Mouse (Mus musculus): ENCODE data around the gene Hsf4. TPM values are rescaled to one million over a fixed set of nuclear protein-coding genes. Genes with fewer than 3 reads are reported as not detected.

Gene Hsf4
- polyA plus RNA-seq, 1 experiment from 2014 or later: 0.14 TPM

DNA sequence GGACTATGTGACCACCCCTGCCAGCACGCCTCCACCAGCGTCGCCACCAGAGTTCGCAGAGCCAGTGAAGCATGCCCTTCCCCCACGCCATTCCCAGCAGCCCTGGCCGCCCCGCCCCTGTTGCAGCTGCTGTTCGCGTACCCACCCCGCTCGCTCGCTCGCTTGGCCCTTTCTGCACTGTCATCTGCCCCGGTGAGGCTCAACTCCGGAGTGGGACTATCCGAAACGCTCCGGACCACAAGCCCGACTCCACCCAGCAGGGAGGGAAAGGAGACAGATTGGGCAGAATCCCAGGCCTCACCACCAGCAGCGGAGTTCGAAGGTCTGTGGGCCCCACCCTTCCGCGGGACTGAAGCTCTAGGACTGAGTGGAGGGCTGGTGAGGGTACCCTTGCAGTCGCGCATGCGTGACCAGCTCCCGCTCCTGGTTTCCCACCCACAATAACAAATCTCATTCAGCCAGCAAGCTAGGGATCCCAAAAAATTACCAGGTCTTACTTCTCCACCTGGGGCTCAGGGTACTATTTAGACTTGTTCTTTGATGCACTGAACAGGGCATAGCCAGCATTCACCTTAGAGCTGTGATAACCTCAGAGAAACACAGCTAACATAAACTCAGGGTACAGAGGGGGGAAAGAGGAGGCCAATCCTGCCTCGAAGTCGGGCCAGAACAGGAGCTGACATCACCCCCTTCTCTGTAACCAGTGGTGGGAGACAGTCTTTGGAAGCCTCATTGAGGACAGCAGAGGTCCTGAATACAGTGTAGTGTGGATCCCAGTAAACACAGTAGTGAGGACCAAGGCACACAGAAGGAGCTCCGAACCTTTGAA is 6.9 kb downstream of the Hsf4 start:
- ATAC-seq (ENCODE audit: low FRiP score, low read depth): peak; percentile 81
- H3K4me3 ChIP-seq: peak overlapping the region; percentile 45
- H3K9ac ChIP-seq (replicated peaks): peak overlapping the region; percentile 61
- 4% methylated on average over 30 of the region's 30 CpGs for whole genome bisulfite sequencing
- peaks cover 12% of the 10 kb centered on the region; the same call in 1 of the 2 replicates for H3K36me3 ChIP-seq
- H3K27me3 ChIP-seq: peaks cover 95% of the 10 kb centered on the region
- no peak overlapping the region for H3K27ac ChIP-seq (replicated peaks)
- H3K4me2 ChIP-seq (replicated peaks): peak overlapping the region; percentile 79
- no peaks in the 10 kb centered on the region for H3K9me3 ChIP-seq
- H3K4me1 ChIP-seq: peaks cover 27% of the 10 kb centered on the region

DNA sequence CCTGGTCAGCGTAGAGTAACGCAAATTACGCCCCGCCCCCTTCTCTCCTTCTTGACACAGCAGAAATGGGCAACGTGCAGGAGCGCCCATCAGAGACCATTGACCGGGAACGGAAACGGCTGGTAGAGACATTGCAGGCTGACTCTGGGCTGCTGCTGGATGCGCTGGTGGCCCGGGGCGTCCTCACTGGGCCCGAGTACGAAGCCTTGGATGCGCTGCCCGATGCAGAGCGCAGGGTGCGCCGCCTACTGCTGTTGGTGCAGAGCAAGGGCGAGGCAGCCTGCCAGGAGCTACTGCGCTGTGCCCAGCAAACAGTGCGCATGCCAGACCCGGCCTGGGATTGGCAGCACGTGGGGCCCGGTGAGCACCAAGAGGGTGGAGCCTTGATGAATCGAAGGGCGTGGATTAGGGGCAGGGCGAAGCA is 9.3 kb downstream of the Hsf4 start:
- Histone ChIP-seq H3K27ac (replicated peaks) (no peak overlapping the region), H3K9me3 (no peaks in the 10 kb centered on the region), H3K27me3 (peaks cover 77% of the 10 kb centered on the region), H3K4me3 (peak overlapping the region; percentile 17; the same call in 1 of the 2 replicates), H3K4me2 (replicated peaks) (peak overlapping the region; percentile 25; the same call in 1 of the 2 replicates), H3K36me3 (peaks cover 33% of the 10 kb centered on the region), H3K4me1 (peaks cover 27% of the 10 kb centered on the region), H3K9ac (replicated peaks) (no peak overlapping the region)
- ATAC-seq (ENCODE audit: low FRiP score, low read depth): 0 out of 2 replicates have a peak, but pooled peaks have one; percentile 8
- 2% methylated on average over 28 of the region's 28 CpGs for WGBS

GRCm38 (mm10) chr8:105280567-105280966 is 11.0 kb downstream of the Hsf4 start:
- peaks cover 43% of the 10 kb centered on the region for H3K36me3 ChIP-seq
- no peak for ATAC-seq (ENCODE audit: low FRiP score, low read depth)
- WGBS: 71% methylated on average over 3 of the region's 3 CpGs

GRCm38 (mm10) chr8:105281821-105282220 is 12.2 kb downstream of the Hsf4 start:
- 94% methylated on average over 12 of the region's 12 CpGs for WGBS
- no peak overlapping the region for H3K9ac ChIP-seq (replicated peaks)
- peaks cover 48% of the 10 kb centered on the region for H3K27me3 ChIP-seq
- ATAC-seq (ENCODE audit: low FRiP score, low read depth): no peak
- peaks cover 18% of the 10 kb centered on the region for H3K4me1 ChIP-seq
- no peak overlapping the region for H3K4me2 ChIP-seq (replicated peaks)
- no peak overlapping the region for H3K4me3 ChIP-seq
- no peak overlapping the region for H3K27ac ChIP-seq (replicated peaks)
- no peaks in the 10 kb centered on the region for H3K9me3 ChIP-seq
- H3K36me3 ChIP-seq: peaks cover 43% of the 10 kb centered on the region

More at GRCm38 (mm10) chr8:105280567-105280966, 11.0 kb downstream of the Hsf4 start:
- Histone ChIP-seq H3K27ac (replicated peaks) (no peak overlapping the region), H3K4me1 (peaks cover 23% of the 10 kb centered on the region), H3K4me2 (replicated peaks) (no peak overlapping the region), H3K27me3 (peaks cover 61% of the 10 kb centered on the region), H3K9me3 (no peaks in the 10 kb centered on the region), H3K9ac (replicated peaks) (no peak overlapping the region), H3K4me3 (no peak overlapping the region)

GRCm38 (mm10) chr8:105282239-105282638 is 12.6 kb downstream of the Hsf4 start:
- Histone ChIP-seq H3K9me3 (no peaks in the 10 kb centered on the region), H3K4me2 (replicated peaks) (no peak overlapping the region), H3K4me3 (no peak overlapping the region), H3K27me3 (peaks cover 44% of the 10 kb centered on the region), H3K4me1 (peaks cover 19% of the 10 kb centered on the region), H3K27ac (replicated peaks) (no peak overlapping the region), H3K36me3 (peaks cover 43% of the 10 kb centered on the region), H3K9ac (replicated peaks) (no peak overlapping the region)
- WGBS: 92% methylated on average over 4 of the region's 4 CpGs
- ATAC-seq (ENCODE audit: low FRiP score, low read depth): no peak

GRCm38 (mm10) chr8:105283074-105283473 is 13.5 kb downstream of the Hsf4 start:
- H3K36me3 ChIP-seq: peaks cover 43% of the 10 kb centered on the region
- WGBS: 22% methylated on average over 23 of the region's 23 CpGs
- H3K27ac ChIP-seq (replicated peaks): no peak overlapping the region
- peak; percentile 39 for ATAC-seq (ENCODE audit: low FRiP score, low read depth)
- no peak overlapping the region for H3K4me2 ChIP-seq (replicated peaks)
- no peaks in the 10 kb centered on the region for H3K9me3 ChIP-seq
- H3K9ac ChIP-seq (replicated peaks): no peak overlapping the region
- H3K4me1 ChIP-seq: peaks cover 28% of the 10 kb centered on the region
- no peak overlapping the region for H3K4me3 ChIP-seq
- H3K27me3 ChIP-seq: peaks cover 36% of the 10 kb centered on the region

GRCm38 (mm10) chr8:105285514-105285913 is 15.9 kb downstream of the Hsf4 start:
- no peak overlapping the region for H3K4me2 ChIP-seq (replicated peaks)
- peaks cover 21% of the 10 kb centered on the region for H3K27me3 ChIP-seq
- peaks cover 38% of the 10 kb centered on the region for H3K4me1 ChIP-seq
- H3K36me3 ChIP-seq: peaks cover 37% of the 10 kb centered on the region
- ATAC-seq (ENCODE audit: low FRiP score, low read depth): no peak
- 52% methylated on average over 12 of the region's 12 CpGs for WGBS
- no peak overlapping the region for H3K27ac ChIP-seq (replicated peaks)
- no peak overlapping the region for H3K4me3 ChIP-seq
- H3K9me3 ChIP-seq: no peaks in the 10 kb centered on the region
- no peak overlapping the region for H3K9ac ChIP-seq (replicated peaks)

DNA sequence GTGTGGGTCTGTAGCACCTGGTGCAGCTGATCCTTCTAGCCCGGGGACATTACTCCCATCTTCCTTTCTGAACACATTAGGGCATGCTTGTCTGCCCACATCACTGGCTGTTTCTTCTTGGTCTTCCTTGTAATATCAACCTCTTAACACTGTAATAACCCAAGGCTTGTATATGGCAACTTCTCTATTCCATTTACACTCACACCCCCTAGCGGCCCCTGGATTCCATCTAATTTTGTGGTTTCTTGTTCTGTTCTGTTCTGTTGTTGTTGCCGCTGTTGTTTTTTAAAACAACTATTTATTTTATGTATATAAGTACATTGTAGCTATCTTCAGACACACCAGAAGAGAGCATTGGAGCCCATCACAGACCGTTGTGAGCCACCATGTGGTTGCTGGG is 17.3 kb downstream of the Hsf4 start:
- Histone ChIP-seq H3K36me3 (peaks cover 27% of the 10 kb centered on the region), H3K27me3 (peaks cover 19% of the 10 kb centered on the region), H3K4me2 (replicated peaks) (peak overlapping the region; percentile 80), H3K4me3 (0 out of 2 replicates have a peak overlapping the region, but pooled peaks have one; percentile 2), H3K9ac (replicated peaks) (no peak overlapping the region), H3K9me3 (no peaks in the 10 kb centered on the region), H3K27ac (replicated peaks) (no peak overlapping the region), H3K4me1 (peaks cover 42% of the 10 kb centered on the region)
- ATAC-seq (ENCODE audit: low FRiP score, low read depth): no peak
- WGBS: 94% methylated on average over 4 of the region's 4 CpGs

GRCm38 (mm10) chr8:105288231-105288630 is 18.6 kb downstream of the Hsf4 start:
- WGBS: 91% methylated on average over 5 of the region's 5 CpGs
- no peak for ATAC-seq (ENCODE audit: low FRiP score, low read depth)
- Histone ChIP-seq H3K27me3 (peaks cover 28% of the 10 kb centered on the region), H3K36me3 (peaks cover 14% of the 10 kb centered on the region), H3K27ac (replicated peaks) (peak overlapping the region; percentile 90; the same call in 1 of the 2 replicates), H3K9ac (replicated peaks) (peak overlapping the region; percentile 34; the same call in 1 of the 2 replicates), H3K9me3 (no peaks in the 10 kb centered on the region), H3K4me2 (replicated peaks) (peak overlapping the region; percentile 80), H3K4me3 (peak overlapping the region; percentile 55), H3K4me1 (peaks cover 42% of the 10 kb centered on the region)

DNA sequence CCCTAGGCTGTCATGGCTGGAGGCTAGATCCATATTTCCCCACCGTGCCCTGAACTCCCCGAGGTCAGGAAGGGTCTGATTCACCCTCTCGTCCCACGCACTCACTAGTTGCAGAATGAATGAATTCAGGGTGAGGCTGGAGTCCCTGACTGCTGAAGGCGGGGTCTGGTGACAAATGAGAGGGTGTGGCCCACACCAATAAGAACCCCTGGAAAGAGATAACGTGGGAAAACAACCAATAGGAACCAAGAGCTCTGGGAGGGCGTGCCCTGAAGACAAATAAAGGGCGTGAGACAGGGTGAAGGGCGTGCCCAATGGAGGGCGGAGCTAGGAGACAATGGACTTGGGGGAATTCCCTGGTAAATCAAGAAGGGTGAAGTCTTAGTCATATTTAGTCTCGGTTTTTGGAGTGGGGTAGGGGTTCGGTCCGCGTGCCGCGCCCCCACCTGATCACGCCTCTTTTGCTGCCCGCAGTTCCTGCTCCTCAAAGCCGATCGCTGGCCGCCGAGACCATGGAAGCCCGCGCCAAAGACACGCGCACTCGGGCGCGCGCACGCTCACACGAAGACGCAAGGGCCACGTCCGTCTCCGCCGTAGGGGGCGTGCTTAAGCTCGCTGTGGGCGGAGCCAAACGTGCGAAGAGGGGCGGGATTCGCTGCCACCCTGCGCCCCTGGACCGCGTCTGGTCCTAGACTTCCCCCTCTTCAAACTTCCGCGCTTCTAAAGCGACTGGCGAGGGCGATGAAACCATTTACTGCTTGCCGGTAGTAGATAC is 19.5 kb downstream of the Hsf4 start:
- Histone ChIP-seq H3K27me3 (peaks cover 30% of the 10 kb centered on the region), H3K9me3 (no peaks in the 10 kb centered on the region), H3K4me1 (peaks cover 42% of the 10 kb centered on the region), H3K4me3 (peak overlapping the region; percentile 55), H3K4me2 (replicated peaks) (peak overlapping the region; percentile 80), H3K9ac (replicated peaks) (peak overlapping the region; percentile 37), H3K36me3 (peaks cover 10% of the 10 kb centered on the region), H3K27ac (replicated peaks) (peak overlapping the region; percentile 90)
- under 1% methylated on average over 53 of the region's 53 CpGs for WGBS
- peak; percentile 94 for ATAC-seq (ENCODE audit: low FRiP score, low read depth)

DNA sequence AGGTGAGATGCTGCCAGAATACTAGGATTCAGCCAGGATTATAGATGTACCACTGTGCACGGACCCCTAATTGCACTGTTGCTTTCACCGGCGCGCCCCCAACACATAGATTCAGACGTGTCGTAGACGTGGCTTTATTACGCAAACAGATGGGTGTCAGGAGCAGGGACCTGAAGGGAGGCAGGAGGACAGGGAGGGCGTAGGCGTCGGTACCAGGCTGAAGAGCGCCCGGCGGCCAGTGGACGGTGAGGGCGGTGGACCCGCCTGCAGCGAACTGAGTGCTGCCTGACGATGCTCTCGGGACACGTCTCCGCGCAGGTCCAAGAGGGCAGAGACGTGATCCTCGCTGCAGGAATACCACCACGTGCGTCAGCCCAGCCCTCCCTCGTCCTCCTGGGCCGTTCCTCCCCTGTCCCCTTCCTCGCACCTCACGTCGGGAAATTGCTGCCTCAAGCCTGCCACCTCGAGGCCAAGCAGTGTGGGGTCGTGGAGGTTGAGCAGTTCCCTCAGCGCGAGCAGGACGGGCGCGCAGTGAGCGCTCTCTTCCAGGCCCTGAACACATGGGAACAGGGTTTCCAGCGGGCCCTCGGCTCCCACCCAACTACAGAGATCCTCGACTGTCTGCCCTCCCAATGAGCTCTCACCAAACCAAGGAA is 20.3 kb downstream of the Hsf4 start, which contains the start of gene 4931428F04Rik:
TSS of gene 4931428F04Rik (minus strand) at position 60 of the 656 bp plus-strand sequence.
- Histone ChIP-seq H3K27ac (replicated peaks) (peak within 1 kb of the TSS; percentile 90), H3K9me3 (no peaks in the 10 kb centered on the region), H3K27me3 (peaks cover 32% of the 10 kb centered on the region), H3K4me1 (peaks cover 42% of the 10 kb centered on the region), H3K4me2 (replicated peaks) (peak within 1 kb of the TSS; percentile 80), H3K36me3 (peaks cover 6% of the 10 kb centered on the region), H3K4me3 (peak within 1 kb of the TSS; percentile 55), H3K9ac (replicated peaks) (peak within 1 kb of the TSS; percentile 37)
- 2% methylated on average over 43 of the region's 43 CpGs for WGBS
- peak; percentile 19 for ATAC-seq (ENCODE audit: low FRiP score, low read depth)

All from midbrain, embryonic 12.5 days (tissue).